Mouse (Mus musculus): ENCODE measurements around the gene Zfp629. TPM values are rescaled to one million over a fixed set of nuclear protein-coding genes. Genes with fewer than 3 reads are reported as not detected.

Gene Zfp629
- polyA plus RNA-seq (2012; fragmentation: generic; extraction: Trizol), result 1 to 10 TPM; 1.2 to 8.7 TPM

GRCm38 (mm10) chr7:127614891-127615843 is at the start of gene Zfp629:
TSS of gene Zfp629 (minus strand) at chr7:127615797.

GRCm38 (mm10) chr7:127588011-127588871 is 27.4 kb downstream of the Zfp629 start, which contains the start of the genes Ccdc189 and Rnf40:
TSS of gene Ccdc189 (minus strand) at chr7:127588595.
TSS of gene Rnf40 (plus strand) at chr7:127588767.

GRCm38 (mm10) chr7:127572895-127573471 is 42.6 kb downstream of the Zfp629 start, which contains the start of gene Phkg2:
TSS of gene Phkg2 (plus strand) at chr7:127573340.

GRCm38 (mm10) chr7:127561340-127561858 is 54.2 kb downstream of the Zfp629 start, which contains the start of gene Tmem265:
TSS of gene Tmem265 (plus strand) at chr7:127561390.

Other genes with a start within 250 kb of the Zfp629 start
- gene Zfp747, start 239.7 kb downstream of the Zfp629 start, polyA plus RNA-seq (2012; fragmentation: generic; extraction: Trizol), result 1 to 10 TPM; 1.9 to 6.1 TPM
- gene 9130019O22Rik, start 228.6 kb downstream of the Zfp629 start, polyA plus RNA-seq (2012; fragmentation: generic; extraction: Trizol), result under 1 TPM; 0.05 to 0.08 TPM
- 1 to 10 TPM; 3.0 to 5.2 TPM for gene E430018J23Rik, start 222.2 kb downstream of the Zfp629 start, polyA plus RNA-seq (2012; fragmentation: generic; extraction: Trizol)
- gene Zfp764, start 209.0 kb downstream of the Zfp629 start, polyA plus RNA-seq (2012; fragmentation: generic; extraction: Trizol), result under 1 TPM; 0.02 to 0.19 TPM
- 10 to 100 TPM; 11.3 to 25.7 TPM for gene Zfp688, start 193.7 kb downstream of the Zfp629 start, polyA plus RNA-seq (2012; fragmentation: generic; extraction: Trizol)
- gene Zfp689, start 166.6 kb downstream of the Zfp629 start, polyA plus RNA-seq (2012; fragmentation: generic; extraction: Trizol), result 1 to 10 TPM; 2.5 to 3.3 TPM
- 10 to 100 TPM; 23.4 to 40.6 TPM for gene Prr14, start 156.2 kb downstream of the Zfp629 start, polyA plus RNA-seq (2012; fragmentation: generic; extraction: Trizol)
- 10 to 100 TPM; 11.9 to 36.7 TPM for gene Fbrs, start 136.6 kb downstream of the Zfp629 start, polyA plus RNA-seq (2012; fragmentation: generic; extraction: Trizol)
- 10 to 100 TPM in 1 of 2 experiments, under 1 TPM in 1; 0.92 to 10.3 TPM for gene Srcap, start 103.8 kb downstream of the Zfp629 start, polyA plus RNA-seq (2012; fragmentation: generic; extraction: Trizol)
- gene Gm42715, start 96.2 kb downstream of the Zfp629 start, polyA plus RNA-seq (2012; fragmentation: generic; extraction: Trizol), result 10 to 100 TPM in 1 of 2 experiments, 1 to 10 TPM in 1; 3.1 to 16.7 TPM
- gene Tmem265, start 54.4 kb downstream of the Zfp629 start, polyA plus RNA-seq (2012; fragmentation: generic; extraction: Trizol), result 1 to 10 TPM; 1.6 to 2.0 TPM
- 10 to 100 TPM; 18.5 to 31.4 TPM for gene Phkg2, start 42.5 kb downstream of the Zfp629 start, polyA plus RNA-seq (2012; fragmentation: generic; extraction: Trizol)
- 10 to 100 TPM in 1 of 2 experiments, 1 to 10 TPM in 1; 7.1 to 20.8 TPM for gene Ccdc189, start 27.2 kb downstream of the Zfp629 start, polyA plus RNA-seq (2012; fragmentation: generic; extraction: Trizol)
- 10 to 100 TPM; 15.9 to 30.7 TPM for gene Rnf40, start 27.0 kb downstream of the Zfp629 start, polyA plus RNA-seq (2012; fragmentation: generic; extraction: Trizol)
- 100 to 1,000 TPM; 142 to 241 TPM for gene Bcl7c, start 93.1 kb upstream of the Zfp629 start, polyA plus RNA-seq (2012; fragmentation: generic; extraction: Trizol)
- gene Ctf1, start 96.9 kb upstream of the Zfp629 start, polyA plus RNA-seq (2012; fragmentation: generic; extraction: Trizol), result 10 to 100 TPM in 1 of 2 experiments, 1 to 10 TPM in 1; 4.2 to 26.0 TPM
- under 1 TPM; 0.08 to 0.22 TPM for gene Ctf2, start 116.4 kb upstream of the Zfp629 start, polyA plus RNA-seq (2012; fragmentation: generic; extraction: Trizol)
- gene Fbxl19, start 128.7 kb upstream of the Zfp629 start, polyA plus RNA-seq (2012; fragmentation: generic; extraction: Trizol), result 10 to 100 TPM; 15.7 to 19.4 TPM
- 10 to 100 TPM; 15.6 to 39.0 TPM for gene Orai3, start 154.0 kb upstream of the Zfp629 start, polyA plus RNA-seq (2012; fragmentation: generic; extraction: Trizol)
- 10 to 100 TPM in 1 of 2 experiments, 1 to 10 TPM in 1; 5.5 to 15.8 TPM for gene Setd1a, start 160.9 kb upstream of the Zfp629 start, polyA plus RNA-seq (2012; fragmentation: generic; extraction: Trizol)
- under 1 TPM in 1 of 2 experiments, not detected in 1; 0.13 TPM for gene Gm49388, start 169.8 kb upstream of the Zfp629 start, polyA plus RNA-seq (2012; fragmentation: generic; extraction: Trizol)
- 10 to 100 TPM in 1 of 2 experiments, 1 to 10 TPM in 1; 9.4 to 28.8 TPM for gene Hsd3b7, start 184.8 kb upstream of the Zfp629 start, polyA plus RNA-seq (2012; fragmentation: generic; extraction: Trizol)
- gene Stx4a, start 208.5 kb upstream of the Zfp629 start, polyA plus RNA-seq (2012; fragmentation: generic; extraction: Trizol), result 10 to 100 TPM; 23.3 to 77.8 TPM
- gene Stx1b, start 208.8 kb upstream of the Zfp629 start, polyA plus RNA-seq (2012; fragmentation: generic; extraction: Trizol), result under 1 TPM in 1 of 2 experiments, not detected in 1; 0.35 TPM

Measured in C3H10T1/2 (cell line).